8 mouse cellular contexts compared by ENCODE assay signal in the genomic region with DNA sequence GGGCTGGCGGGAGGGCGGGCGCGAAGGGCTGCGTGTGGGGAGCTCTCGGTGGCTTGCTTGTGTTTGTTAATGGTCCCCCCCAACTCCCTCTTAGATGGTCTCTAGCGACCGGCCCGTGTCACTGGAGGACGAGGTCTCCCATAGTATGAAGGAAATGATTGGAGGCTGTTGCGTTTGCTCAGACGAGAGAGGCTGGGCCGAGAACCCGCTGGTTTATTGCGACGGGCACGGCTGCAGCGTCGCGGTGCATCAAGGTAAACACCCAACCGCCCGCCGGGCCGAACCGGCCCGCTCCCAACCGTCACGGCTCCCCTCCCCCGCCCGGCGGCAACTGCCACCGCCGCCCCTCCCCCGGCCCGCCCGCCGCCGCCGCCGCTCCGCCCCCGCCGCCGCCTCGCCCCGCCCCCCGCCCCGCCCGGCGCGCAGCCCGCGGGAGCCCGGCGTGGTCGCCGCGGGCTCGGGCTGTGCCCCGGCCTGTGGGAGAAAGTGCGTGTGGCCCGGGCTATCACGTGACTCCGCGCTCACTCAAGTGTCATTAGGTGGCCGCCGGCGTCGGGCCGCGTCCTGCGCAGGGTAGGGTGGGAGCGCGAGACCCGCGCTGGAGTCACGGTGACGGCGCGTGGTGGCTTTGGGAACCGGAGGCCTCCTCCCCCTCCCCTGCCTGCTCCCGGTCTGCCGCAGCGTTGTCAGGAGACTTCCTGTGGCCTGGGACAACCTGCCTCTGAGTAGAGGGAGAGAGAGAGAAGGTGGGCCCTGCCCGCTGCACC. TPM values are rescaled to one million over a fixed set of nuclear protein-coding genes. Genes with fewer than 3 reads are reported as not detected.
DNase-seq lines count a peak whose midpoint lies in the region.

No protein-coding gene starts in this region.

- peak overlapping the region; percentile 92 for H3K4me3 ChIP-seq in hindbrain, embryonic 10.5 days

- WGBS in hindbrain, embryonic 10.5 days, result under 1% methylated on average over 72 of the region's 85 CpGs

- H3K36me3 ChIP-seq in hindbrain, embryonic 10.5 days, result peaks cover 24% of the 10 kb centered on the region

- H3K4me1 ChIP-seq in hindbrain, embryonic 10.5 days (replicated peaks), result peaks cover 53% of the 10 kb centered on the region

- H3K27ac ChIP-seq in hindbrain, embryonic 10.5 days, result peak overlapping the region; percentile 100

- DNase-seq in MEL-GATA-1-ER (ENCODE audit: extremely low read depth, low read depth), result peak; percentile 46
- DNase-seq in cerebellum, adult 8-10 months, result peak; percentile 76
- DNase-seq in forelimb bud, embryonic 11.5 days (ENCODE audit: low read depth, low spot score), result peak; percentile 62
- DNase-seq in hindbrain, embryonic 10.5 days (ENCODE audit: low spot score), result peak; percentile 80
- DNase-seq in layer of hippocampus, postnatal 14 days (ENCODE audit: low spot score in 2 of 2), result peak; percentile 63 to 71
- peak; percentile 82 for DNase-seq in lung, postnatal 10 days
- DNase-seq in retina, embryonic 14.5 days (ENCODE audit: low spot score), result peak; percentile 78
- peak; percentile 78 to 81 for DNase-seq in thymus, postnatal 36 days

- no peaks in the 10 kb centered on the region for H3K27me3 ChIP-seq in hindbrain, embryonic 10.5 days (ENCODE audit: insufficient read depth, poor library complexity, severe bottlenecking)

- H3K9me3 ChIP-seq in hindbrain, embryonic 10.5 days, result no peaks in the 10 kb centered on the region

RNA-seq across cellular contexts. Expression of a gene that starts 10.1 kb away (rescaled TPM):
- 65.0 and 66.0 TPM in 2 replicates for polyA plus RNA-seq in hindbrain, embryonic 10.5 days (2016; fragmentation: Nextera tagmentation; extraction: Ambion mirVana)
- 10 to 100 TPM; 51.0 to 63.0 TPM for total RNA-seq in layer of hippocampus, postnatal 14 days (2021)

RNA-seq across cellular contexts. Expression of a gene that starts 16.3 kb away (rescaled TPM):
- polyA plus RNA-seq in hindbrain, embryonic 10.5 days (2016; fragmentation: Nextera tagmentation; extraction: Ambion mirVana), result 19.3 and 21.9 TPM in 2 replicates
- 10 to 100 TPM; 15.4 to 16.8 TPM for total RNA-seq in layer of hippocampus, postnatal 14 days (2021)

RNA-seq across cellular contexts. Expression of a gene that starts 27.6 kb away (rescaled TPM):
- polyA plus RNA-seq in hindbrain, embryonic 10.5 days (2016; fragmentation: Nextera tagmentation; extraction: Ambion mirVana), result 17.5 and 22.5 TPM in 2 replicates
- total RNA-seq in layer of hippocampus, postnatal 14 days (2021), result 1 to 10 TPM; 2.9 to 4.8 TPM

Comparison
In these comparisons a context has a peak if more than half of its experiments do, and no peak if none do; other contexts are left out.
1. Peak in every context shown above with its lines: DNase-seq, H3K4me3 ChIP-seq and H3K27ac ChIP-seq.